Mouse (Mus musculus) ES-Bruce4 (cell line): ENCODE results near the gene Psme2. TPM values are rescaled to one million over a fixed set of nuclear protein-coding genes. Genes with fewer than 3 reads are reported as not detected.

Source experiments
- H3K27ac ChIP-seq: 2 replicates; pipeline ENCODE4 v1.5.1; 2012; ENCODE audit warnings: low read length, inconsistent platforms; ENCODE audit not compliant: insufficient read depth
- H3K27me3 ChIP-seq: 2 replicates; pipeline ENCODE4 v1.6.1; 2012; ENCODE audit warnings: mild to moderate bottlenecking, low read length, inconsistent platforms; ENCODE audit not compliant: control insufficient read depth, poor library complexity, insufficient read depth, severe bottlenecking
- H3K36me3 ChIP-seq: 2 replicates; pipeline ENCODE4 v1.6.1; 2012; ENCODE audit warnings: inconsistent platforms, mild to moderate bottlenecking, low read length, moderate library complexity; ENCODE audit not compliant: control insufficient read depth, poor library complexity, insufficient read depth, severe bottlenecking
- H3K4me1 ChIP-seq: one replicate; pipeline ENCODE4 v1.8.1; 2011; ENCODE audit warnings: low read length; ENCODE audit not compliant: control insufficient read depth, insufficient read depth
- H3K4me3 ChIP-seq: 2 replicates; pipeline ENCODE4 v1.5.1; 2011; ENCODE audit warnings: low read depth, mild to moderate bottlenecking, low read length
- H3K9ac ChIP-seq: 2 replicates; pipeline ENCODE4 v1.6.1; 2012; ENCODE audit warnings: low read depth, mild to moderate bottlenecking, inconsistent platforms; ENCODE audit not compliant: poor library complexity, severe bottlenecking
- H3K9me3 ChIP-seq: replicated peaks from 2 replicates; pipeline ENCODE4 v1.6.1; 2012; ENCODE audit warnings: mild to moderate bottlenecking, low read length, inconsistent platforms; ENCODE audit not compliant: control insufficient read depth, poor library complexity, insufficient read depth, severe bottlenecking
- CTCF ChIP-seq: IDR thresholded peaks from one replicate; pipeline ENCODE4 v1.8.1; 2011; ENCODE audit warnings: low read depth, low read length
- EP300 ChIP-seq: IDR thresholded peaks from 2 replicates; pipeline ENCODE4 v1.6.1; 2011; ENCODE audit warnings: low read depth, low read length; ENCODE audit not compliant: insufficient read depth
- POLR2A ChIP-seq: IDR thresholded peaks from one replicate; pipeline ENCODE4 v1.8.1; 2011; ENCODE audit warnings: low read length; ENCODE audit not compliant: insufficient read depth
- polyA plus RNA-seq: library from polyadenylated mRNA; stranded (reverse); fragments of >200 nt; gene quantifications from 2 replicates; pipeline ENCODE4 v1.2.4, GENCODE M21; 2011; ENCODE audit warnings: low read depth; ENCODE audit not compliant: missing spikeins, insufficient read depth, insufficient read length

Gene Psme2
- polyA plus RNA-seq, 1 experiment, result 195 TPM

- no peaks in the 10 kb centered on the region for H3K9me3 ChIP-seq
- no peak overlapping the region for H3K4me3 ChIP-seq
- no peak overlapping the region for H3K9ac ChIP-seq
- H3K36me3 ChIP-seq, result peaks cover 36% of the 10 kb centered on the region
- no peak overlapping the region for H3K27ac ChIP-seq
- H3K4me1 ChIP-seq, result peaks cover 1% of the 10 kb centered on the region
- TF ChIP-seq POLR2A (no peak), EP300 (no peak), CTCF (no peak)
- no peaks in the 10 kb centered on the region for H3K27me3 ChIP-seq
These were observed 40.7 kb downstream of the Psme2 start for GRCm38 (mm10) chr14:55550191-55550590.

- H3K4me3 ChIP-seq, result no peak overlapping the region
- peaks cover 49% of the 10 kb centered on the region for H3K36me3 ChIP-seq
- no peak overlapping the region for H3K9ac ChIP-seq
- no peaks in the 10 kb centered on the region for H3K9me3 ChIP-seq
- H3K27ac ChIP-seq, result no peak overlapping the region
- no peaks in the 10 kb centered on the region for H3K27me3 ChIP-seq
- TF ChIP-seq EP300 (no peak), CTCF (no peak), POLR2A (no peak)
- H3K4me1 ChIP-seq, result peaks cover 2% of the 10 kb centered on the region
These were observed 46.6 kb downstream of the Psme2 start for GRCm38 (mm10) chr14:55544334-55544733.

GRCm38 (mm10) chr14:55542268-55542667 lies 48.6 kb downstream of the Psme2 start:
- H3K9me3 ChIP-seq, result no peaks in the 10 kb centered on the region
- H3K4me3 ChIP-seq, result no peak overlapping the region
- H3K9ac ChIP-seq, result no peak overlapping the region
- H3K4me1 ChIP-seq, result peaks cover 2% of the 10 kb centered on the region
- H3K27me3 ChIP-seq, result no peaks in the 10 kb centered on the region
- no peak overlapping the region for H3K27ac ChIP-seq
- TF ChIP-seq POLR2A, result no peak
- H3K36me3 ChIP-seq, result peaks cover 30% of the 10 kb centered on the region

GRCm38 (mm10) chr14:55540787-55541321 lies 50.1 kb downstream of the Psme2 start:
- peaks cover 2% of the 10 kb centered on the region for H3K4me1 ChIP-seq
- H3K36me3 ChIP-seq, result peaks cover 22% of the 10 kb centered on the region
- peak overlapping the region; percentile 5; the same call in 1 of the 2 replicates for H3K27ac ChIP-seq
- peak overlapping the region; percentile 89 for H3K4me3 ChIP-seq
- peak overlapping the region; percentile 92 for H3K9ac ChIP-seq
- TF ChIP-seq EP300, result no peak
- no peak for TF ChIP-seq CTCF
- no peak for TF ChIP-seq POLR2A
- H3K9me3 ChIP-seq, result no peaks in the 10 kb centered on the region
- H3K27me3 ChIP-seq, result no peaks in the 10 kb centered on the region

GRCm38 (mm10) chr14:55540067-55540786 lies 50.7 kb downstream of the Psme2 start, which contains the start of gene Pck2:
TSS of gene Pck2 (plus strand) at chr14:55540266.
- H3K4me1 ChIP-seq, result peaks cover 2% of the 10 kb centered on the region
- H3K9me3 ChIP-seq, result no peaks in the 10 kb centered on the region
- no peak for TF ChIP-seq CTCF
- TF ChIP-seq POLR2A, result peak; percentile 74
- peak within 1 kb of the TSS; percentile 92 for H3K9ac ChIP-seq
- peak within 1 kb of the TSS; percentile 89 for H3K4me3 ChIP-seq
- no peaks in the 10 kb centered on the region for H3K27me3 ChIP-seq
- H3K27ac ChIP-seq, result peak within 1 kb of the TSS; percentile 71
- peaks cover 18% of the 10 kb centered on the region for H3K36me3 ChIP-seq

Other genes starting within 250 kb of the Psme2 start
- gene Dhrs4, start 112.4 kb downstream of the Psme2 start, polyA plus RNA-seq, result 24.8 and 29.6 TPM in 2 replicates
- gene Carmil3, start 100.5 kb downstream of the Psme2 start, polyA plus RNA-seq, result 7.5 and 9.9 TPM in 2 replicates
- not detected in 2 replicates for gene Cpne6, start 80.7 kb downstream of the Psme2 start, polyA plus RNA-seq
- gene Nrl, start 66.1 kb downstream of the Psme2 start, polyA plus RNA-seq, result not detected in 2 replicates
- gene Pck2, start 50.8 kb downstream of the Psme2 start, polyA plus RNA-seq, result 18.0 and 21.2 TPM in 2 replicates
- gene Dcaf11, start 31.1 kb downstream of the Psme2 start, polyA plus RNA-seq, result 25.6 and 34.7 TPM in 2 replicates
- gene A730061H03Rik, start 30.7 kb downstream of the Psme2 start, polyA plus RNA-seq, result not detected in 2 replicates
- gene Fitm1, start 15.5 kb downstream of the Psme2 start, polyA plus RNA-seq, result 1.5 TPM in 1 of 2 replicates, not detected in the other
- gene Psme1, start 13.0 kb downstream of the Psme2 start, polyA plus RNA-seq, result 188 and 199 TPM in 2 replicates
- 5.3 and 6.1 TPM in 2 replicates for gene Emc9, start 5.8 kb downstream of the Psme2 start, polyA plus RNA-seq
- gene Rnf31, start 595 bp upstream of the Psme2 start, polyA plus RNA-seq, result 31.6 and 39.1 TPM in 2 replicates
- gene Irf9, start 12.5 kb upstream of the Psme2 start, polyA plus RNA-seq, result 9.6 and 10.9 TPM in 2 replicates
- 16.4 and 20.6 TPM in 2 replicates for gene Rec8, start 26.9 kb upstream of the Psme2 start, polyA plus RNA-seq
- 69.4 and 88.5 TPM in 2 replicates for gene Ipo4, start 44.8 kb upstream of the Psme2 start, polyA plus RNA-seq
- 9.8 and 14.1 TPM in 2 replicates for gene Gm49378, start 46.8 kb upstream of the Psme2 start, polyA plus RNA-seq
- gene Tm9sf1, start 52.7 kb upstream of the Psme2 start, polyA plus RNA-seq, result 22.7 and 25.1 TPM in 2 replicates
- not detected in 2 replicates for gene Tssk4, start 59.1 kb upstream of the Psme2 start, polyA plus RNA-seq
- 33.2 and 36.0 TPM in 2 replicates for gene Mdp1, start 69.4 kb upstream of the Psme2 start, polyA plus RNA-seq
- 22.2 and 26.7 TPM in 2 replicates for gene Gmpr2, start 80.8 kb upstream of the Psme2 start, polyA plus RNA-seq
- gene Nedd8, start 81.0 kb upstream of the Psme2 start, polyA plus RNA-seq, result 229 and 241 TPM in 2 replicates
- gene Tinf2, start 90.7 kb upstream of the Psme2 start, polyA plus RNA-seq, result 50.9 and 63.6 TPM in 2 replicates
- 24.3 and 26.9 TPM in 2 replicates for gene Tgm1, start 122.8 kb upstream of the Psme2 start, polyA plus RNA-seq
- 39.6 and 42.5 TPM in 2 replicates for gene Rabggta, start 131.2 kb upstream of the Psme2 start, polyA plus RNA-seq
- gene Dhrs1, start 154.6 kb upstream of the Psme2 start, polyA plus RNA-seq, result 34.7 and 38.9 TPM in 2 replicates
- 56.2 and 59.8 TPM in 2 replicates for gene Nop9, start 154.6 kb upstream of the Psme2 start, polyA plus RNA-seq
- not detected in 2 replicates for gene Cideb, start 167.3 kb upstream of the Psme2 start, polyA plus RNA-seq
- 5.3 and 6.8 TPM in 2 replicates for gene Ltb4r2, start 170.3 kb upstream of the Psme2 start, polyA plus RNA-seq
- gene Ltb4r1, start 174.8 kb upstream of the Psme2 start, polyA plus RNA-seq, result 2.6 and 3.0 TPM in 2 replicates
- 0.30 and 1.2 TPM in 2 replicates for gene Adcy4, start 193.0 kb upstream of the Psme2 start, polyA plus RNA-seq
- gene Ripk3, start 197.8 kb upstream of the Psme2 start, polyA plus RNA-seq, result 11.0 and 16.4 TPM in 2 replicates
- gene Nfatc4, start 232.0 kb upstream of the Psme2 start, polyA plus RNA-seq, result 57.0 and 57.7 TPM in 2 replicates